Mouse (Mus musculus): ENCODE measurements around the gene Gpr27.

GRCm38 (mm10) chr6:99671768-99672167 lies 20.7 kb upstream of the Gpr27 start:
- TF ChIP-seq CTCF (IDR thresholded peaks at IDR 0.05; ENCODE audit: insufficient read depth, low read depth, low read length) (no peak), POLR2A (IDR thresholded peaks at IDR 0.05; ENCODE audit: insufficient read depth, low read depth, low read length) (no peak)

All from olfactory bulb, adult 2 months (tissue).